Mouse (Mus musculus) bone marrow, adult 2 months (tissue): Measurements from ENCODE around the gene Gclc.

Experiments used
- CTCF ChIP-seq: fragments of 200-500 bp; IDR thresholded peaks from 2 replicates; pipeline ENCODE4 v1.5.1; 2011; ENCODE audit warnings: low read length, control low read depth; ENCODE audit not compliant: control insufficient read depth, insufficient read depth
- POLR2A ChIP-seq: fragments of 200-500 bp; IDR thresholded peaks from 2 replicates; pipeline ENCODE4 v1.6.1; 2011; ENCODE audit warnings: low read depth, mild to moderate bottlenecking, control low read depth, low read length, borderline replicate concordance; ENCODE audit not compliant: control insufficient read depth

DNA sequence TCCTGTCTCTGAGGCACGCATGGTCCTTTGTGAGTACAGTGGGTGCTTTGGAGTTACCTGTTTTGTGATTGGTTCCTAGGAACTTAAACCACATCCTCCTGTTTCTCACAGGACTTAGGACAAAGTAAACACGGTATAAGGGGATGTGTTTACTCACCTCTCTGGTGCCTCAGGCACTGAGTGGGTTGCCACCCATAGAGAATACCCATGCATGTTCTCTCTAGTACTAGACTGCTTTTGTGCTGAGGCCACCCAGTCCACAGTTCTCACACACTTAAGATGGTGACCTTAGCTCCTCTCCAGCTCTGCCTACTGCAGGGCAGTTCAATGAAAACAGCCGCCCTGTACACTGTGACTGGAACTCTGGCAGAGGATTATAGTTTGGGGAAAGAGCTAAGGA is 12.4 kb downstream of the Gclc start:
- TF ChIP-seq POLR2A, result no peak
- no peak for TF ChIP-seq CTCF
